Mouse (Mus musculus) gastrocnemius, adult 18-20 months (tissue): ENCODE results near the gene Ankra2. TPM values are rescaled to one million over a fixed set of nuclear protein-coding genes. Genes with fewer than 3 reads are reported as not detected.

Source experiments
- DNase-seq: peaks from one replicate; pipeline ENCODE4 v3.0.0; 2021; ENCODE audit warnings: low spot score
- long read RNA-seq, 2 experiments: library from polyadenylated mRNA; stranded (forward); transcript quantifications; one replicate each; pipeline ENCODE4 v2.0.0; 2021
- total RNA-seq, 2 experiments: library from RNA; stranded (reverse); gene quantifications; 2 replicates each; pipeline ENCODE4 v1.2.3; 2021

Gene Ankra2
- 10 to 100 TPM; 14.6 to 15.5 TPM for total RNA-seq
- long read RNA-seq, experiment 1, transcript Ankra2-201 (9 exons, 1,755 nt): major isoform, 18 of 32 reads
- long read RNA-seq, experiment 1, partial matches to known transcripts: 6 of 32 reads
- long read RNA-seq, experiment 1, other reads (novel, unspliced or antisense): 3 of 32 reads
- long read RNA-seq, experiment 2, transcript Ankra2-201 (9 exons, 1,755 nt): major isoform, 18 of 22 reads
- long read RNA-seq, experiment 2, partial matches to known transcripts: 3 of 22 reads
- long read RNA-seq, experiment 2, other reads (novel, unspliced or antisense): 0 of 22 reads

DNA sequence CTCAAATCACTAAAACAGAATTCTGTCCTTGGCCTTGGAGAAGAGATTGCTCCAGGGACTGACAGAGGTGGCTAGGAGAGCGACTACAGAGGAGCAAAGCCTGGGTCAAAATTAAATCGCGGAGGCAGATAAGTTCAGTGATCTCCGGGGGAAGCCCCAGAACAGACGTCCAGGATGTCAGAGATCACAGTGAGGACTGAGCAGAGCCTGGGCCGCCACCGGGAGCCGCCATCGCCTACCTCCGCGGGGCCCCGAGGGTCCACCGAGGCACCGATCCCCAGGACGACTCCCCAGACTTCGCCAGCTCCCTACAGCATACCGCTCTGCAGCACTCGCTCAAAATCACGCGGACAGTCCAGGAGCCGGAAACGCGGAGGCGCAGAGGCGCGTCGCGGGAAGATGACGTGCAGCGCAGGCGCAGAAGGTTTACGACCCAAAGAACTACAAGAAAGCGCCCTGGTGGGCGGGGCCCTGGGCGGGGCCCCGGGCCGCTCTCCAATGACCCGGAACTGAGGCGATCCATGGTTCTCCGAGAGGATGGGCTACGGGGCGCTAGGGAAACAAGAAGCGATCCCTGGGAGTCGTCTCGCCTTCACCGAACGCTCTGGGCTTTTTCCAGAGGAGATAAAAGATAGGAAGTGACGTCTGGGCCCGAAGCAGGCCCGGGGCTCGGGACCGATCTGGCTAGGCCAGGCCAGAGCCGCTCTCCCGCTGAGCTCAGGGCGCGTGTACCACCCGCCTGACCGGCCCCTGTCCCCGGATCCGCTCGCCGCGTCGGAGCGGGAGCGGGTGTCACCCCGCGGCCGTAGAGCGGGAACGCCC lies at the start of gene Ankra2, which contains the start of gene Utp15:
Gene Ankra2 (plus strand): TSS at position 439 of the 822 bp plus-strand sequence.
Gene Utp15 (minus strand): TSS at position 406 of the 822 bp plus-strand sequence.
- DNase-seq: peak; percentile 96

DNA sequence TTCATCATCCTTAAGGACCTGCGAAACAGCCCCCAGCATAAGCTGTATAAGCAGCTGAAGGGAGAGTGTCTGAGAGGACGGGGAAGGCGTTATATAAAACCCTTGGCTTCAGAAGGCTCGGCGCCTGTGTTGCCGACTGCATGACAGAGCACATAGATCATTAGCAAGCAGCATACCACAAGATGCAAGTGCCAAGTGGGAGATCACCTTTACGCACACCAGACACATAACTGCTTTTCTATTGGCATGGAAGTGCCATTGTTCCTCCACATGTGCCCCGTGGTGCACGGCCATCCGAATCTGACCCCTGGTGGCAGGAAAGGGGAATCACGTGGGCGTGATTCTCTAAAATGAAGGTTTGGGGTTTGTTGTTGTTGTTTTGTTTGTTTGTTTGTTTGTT lies 40.0 kb upstream of the Ankra2 start:
- DNase-seq: peak; percentile 24

DNA sequence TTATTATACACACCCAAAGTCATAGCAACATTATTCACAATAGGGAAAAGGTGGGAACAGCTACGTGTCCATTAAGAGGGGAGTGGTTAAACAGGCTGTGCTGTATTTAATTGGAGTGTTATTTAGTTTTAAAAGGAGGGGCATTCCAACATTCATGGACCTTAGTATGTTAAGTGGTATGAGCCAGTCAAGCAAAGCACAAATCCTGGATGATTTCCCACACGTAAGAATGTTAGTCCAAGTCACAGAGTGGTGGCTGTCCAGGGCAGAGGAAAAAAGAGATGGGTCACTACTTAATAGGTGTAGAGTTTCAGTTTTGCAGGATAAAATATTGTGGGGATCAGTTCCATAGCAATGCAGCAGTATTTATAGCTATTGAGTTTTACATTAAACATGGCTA lies 36.6 kb upstream of the Ankra2 start:
- DNase-seq: no peak

DNA sequence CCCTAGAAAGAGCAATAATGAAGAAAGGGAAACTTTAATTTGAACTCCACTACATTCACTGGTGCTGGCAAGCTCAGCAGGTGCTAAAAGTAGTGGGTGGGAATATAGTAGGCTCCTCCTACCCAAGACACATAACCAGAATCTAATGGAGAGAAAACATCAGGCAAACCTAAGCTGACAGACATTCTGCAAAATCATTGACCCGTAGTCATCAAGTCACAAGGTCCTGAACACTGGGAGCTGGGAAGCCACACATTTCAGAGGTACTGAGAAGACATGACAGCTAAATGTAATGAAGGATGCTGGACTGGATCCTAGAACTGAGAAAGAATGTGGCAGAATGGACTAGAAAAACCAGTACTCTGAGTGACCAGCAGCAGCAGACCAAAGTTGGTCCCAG lies 32.4 kb upstream of the Ankra2 start:
- no peak for DNase-seq

DNA sequence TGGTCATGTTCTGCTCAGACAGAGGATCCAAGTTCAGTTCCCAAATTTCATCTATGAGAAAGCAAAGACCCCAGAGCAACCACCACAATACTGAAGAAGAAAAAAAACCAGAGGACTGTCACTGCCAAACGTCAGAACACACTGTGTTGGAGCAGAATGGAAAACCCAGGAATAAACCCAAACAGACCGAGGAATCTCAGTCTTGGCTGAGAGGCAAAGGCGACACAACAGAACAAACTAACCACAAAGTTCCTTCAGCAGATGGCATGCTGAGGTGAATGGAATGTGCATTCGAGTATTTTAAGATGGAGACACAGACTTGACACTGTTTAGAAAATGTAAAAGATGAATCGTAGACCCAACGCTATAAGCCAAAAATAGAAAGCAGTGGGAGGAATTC lies 27.4 kb upstream of the Ankra2 start:
- DNase-seq: no peak

DNA sequence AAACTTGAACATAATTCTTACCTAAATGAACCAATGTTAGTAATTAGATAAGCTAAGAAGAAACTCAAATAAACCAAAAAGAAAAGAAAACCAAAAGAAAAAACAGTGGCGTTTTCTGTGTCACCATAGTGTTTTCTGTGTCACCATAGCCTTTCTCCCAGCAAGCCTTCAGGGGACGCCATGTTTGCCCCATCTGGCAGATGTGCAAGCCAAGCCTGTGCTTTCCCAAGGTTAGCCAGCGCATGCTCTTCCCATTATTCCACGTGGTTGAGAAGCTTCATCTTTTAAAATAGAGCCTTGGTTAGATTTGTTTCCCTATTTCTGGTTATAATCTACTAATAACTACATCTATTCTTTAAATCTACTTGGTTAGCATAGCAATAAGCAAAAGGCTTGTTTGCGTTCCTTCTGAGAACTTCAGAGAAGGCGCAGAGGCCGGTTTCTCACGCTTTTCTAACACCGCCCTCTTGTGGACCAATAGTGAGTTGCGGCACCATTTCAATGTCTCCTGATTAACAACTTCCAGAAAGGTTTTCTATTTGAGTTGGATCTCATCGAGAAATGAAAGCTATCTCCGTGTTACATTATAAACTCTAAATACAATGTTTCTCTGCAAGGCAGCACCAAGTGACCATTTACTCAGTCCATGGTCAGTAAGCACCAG lies 22.8 kb upstream of the Ankra2 start:
- DNase-seq: peak; percentile 69

DNA sequence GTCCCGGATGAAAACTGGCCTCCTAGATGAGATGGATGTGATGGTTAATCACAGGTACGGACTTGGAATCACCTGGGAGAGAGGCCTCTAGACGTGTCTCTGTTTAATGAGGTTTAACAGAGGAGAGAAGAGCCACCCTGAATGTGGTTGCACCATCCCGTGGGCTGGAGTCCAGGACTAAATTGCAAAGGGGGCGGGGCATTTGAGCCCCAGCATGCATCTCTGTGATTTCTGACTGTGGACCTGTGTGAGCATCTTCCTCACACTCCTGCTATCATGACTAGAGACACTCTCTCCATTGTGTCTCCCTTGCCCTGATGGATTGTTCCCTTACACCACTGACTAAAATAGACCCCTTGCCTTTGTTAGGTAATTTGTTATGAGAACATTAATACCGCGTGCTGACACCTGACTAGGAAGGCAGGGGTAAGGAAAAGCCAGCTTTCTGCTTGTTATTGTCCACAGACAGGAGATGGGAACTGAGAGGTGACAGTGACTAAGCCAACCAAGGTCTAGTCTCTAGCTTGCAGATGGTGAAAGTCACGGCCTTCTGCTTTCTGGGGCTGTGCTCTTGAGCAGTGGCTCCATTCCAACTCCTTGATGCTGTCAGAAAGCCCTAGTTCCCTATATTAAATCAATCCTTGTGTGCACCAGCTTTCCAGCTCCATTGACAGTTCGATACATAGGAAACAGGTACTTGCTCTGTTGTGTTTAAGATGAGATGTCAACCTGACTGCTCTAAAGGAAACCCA lies 21.2 kb upstream of the Ankra2 start:
- DNase-seq: no peak

DNA sequence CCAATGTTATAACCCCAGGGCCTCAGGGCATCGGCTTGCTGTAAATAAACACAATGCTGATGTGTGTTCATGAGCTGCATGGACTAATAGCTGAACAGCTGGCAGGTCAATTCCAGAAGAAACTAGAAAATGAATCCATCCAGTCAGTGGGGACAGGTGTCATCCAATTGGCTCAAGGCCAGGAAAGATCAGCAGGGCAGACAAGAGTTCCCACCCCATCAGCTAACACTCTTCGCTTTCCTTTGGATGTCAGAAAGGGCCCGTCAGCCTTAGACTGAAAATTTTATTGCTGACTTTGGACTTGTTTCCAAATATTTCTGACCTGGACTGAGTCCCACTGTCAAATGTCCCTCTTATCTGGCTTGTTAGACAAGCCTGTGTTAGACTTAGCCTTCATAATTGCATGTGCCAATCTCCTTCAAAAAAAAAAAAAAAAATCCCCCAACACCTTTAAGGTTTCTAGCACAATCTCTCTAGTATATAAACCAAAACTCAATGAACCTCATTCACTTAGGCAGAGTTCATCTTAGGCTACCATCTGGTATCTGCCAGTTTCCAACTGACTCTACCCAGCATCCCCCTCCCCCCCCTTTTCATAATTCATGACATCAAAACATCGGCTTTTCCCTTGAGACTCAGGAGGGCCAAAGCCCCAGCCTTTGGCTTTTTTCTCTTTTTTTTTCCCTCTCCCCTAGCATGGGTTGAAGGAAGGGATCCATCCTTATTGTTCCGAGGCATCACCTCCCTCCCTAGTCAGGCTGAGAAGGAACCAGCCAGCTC lies 18.1 kb upstream of the Ankra2 start:
- DNase-seq: no peak

DNA sequence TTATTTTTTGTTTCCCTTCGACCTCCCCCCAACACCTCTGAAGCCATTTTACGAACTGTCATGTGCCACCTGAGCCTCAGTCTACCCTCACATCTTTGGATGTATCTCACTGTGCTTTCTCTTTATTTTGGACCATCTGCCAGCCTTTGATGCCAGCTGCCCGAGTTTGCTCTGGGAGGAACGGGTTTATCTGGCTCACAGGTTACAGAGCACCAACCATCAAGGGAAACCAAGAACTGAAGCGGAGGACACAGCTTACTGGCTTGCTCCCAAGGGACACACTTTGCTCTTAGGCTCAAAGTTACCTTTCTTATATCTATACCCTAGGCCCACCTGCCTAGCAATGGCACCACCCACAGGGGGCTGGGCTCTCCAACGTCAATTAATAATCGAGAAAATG lies 17.5 kb upstream of the Ankra2 start:
- DNase-seq: no peak

DNA sequence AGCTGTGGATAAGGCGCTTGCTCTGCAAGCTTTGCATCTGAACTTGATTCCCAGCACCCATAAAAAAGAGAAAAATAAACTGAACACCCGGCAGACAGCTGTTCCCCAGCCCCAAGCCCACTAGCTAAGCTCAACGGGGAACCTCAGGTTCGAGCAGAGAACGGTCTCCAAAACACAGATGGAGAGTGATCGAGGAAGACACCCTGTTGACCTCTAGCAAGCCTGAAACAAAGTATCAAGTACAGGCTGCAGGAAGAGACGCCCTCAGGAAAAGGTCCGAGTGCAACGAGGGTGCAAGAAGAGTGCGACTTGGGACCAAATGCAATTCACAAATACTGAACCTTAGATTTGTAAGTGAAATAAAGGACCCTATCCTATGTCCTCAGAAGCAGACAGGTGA lies 13.3 kb upstream of the Ankra2 start:
- DNase-seq: no peak

DNA sequence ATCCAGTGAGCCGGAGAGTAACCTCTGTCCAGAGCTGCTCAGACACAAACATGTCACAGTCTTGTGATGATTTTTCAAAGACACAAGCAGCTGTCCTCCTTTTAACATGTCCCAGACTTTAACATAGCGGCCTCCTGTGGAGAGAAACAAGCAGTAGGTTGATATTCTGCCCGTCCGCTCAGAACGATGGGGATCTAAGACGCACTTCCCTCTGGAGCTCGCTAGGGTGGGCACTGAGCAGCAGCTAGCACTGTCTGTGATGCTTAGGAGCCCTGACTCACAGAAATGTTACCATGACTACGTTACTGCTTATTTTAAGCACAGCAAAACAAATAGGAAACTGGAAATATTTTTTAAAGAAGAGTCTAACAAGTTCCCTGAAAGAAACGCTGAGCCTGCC lies 8.0 kb upstream of the Ankra2 start:
- no peak for DNase-seq

DNA sequence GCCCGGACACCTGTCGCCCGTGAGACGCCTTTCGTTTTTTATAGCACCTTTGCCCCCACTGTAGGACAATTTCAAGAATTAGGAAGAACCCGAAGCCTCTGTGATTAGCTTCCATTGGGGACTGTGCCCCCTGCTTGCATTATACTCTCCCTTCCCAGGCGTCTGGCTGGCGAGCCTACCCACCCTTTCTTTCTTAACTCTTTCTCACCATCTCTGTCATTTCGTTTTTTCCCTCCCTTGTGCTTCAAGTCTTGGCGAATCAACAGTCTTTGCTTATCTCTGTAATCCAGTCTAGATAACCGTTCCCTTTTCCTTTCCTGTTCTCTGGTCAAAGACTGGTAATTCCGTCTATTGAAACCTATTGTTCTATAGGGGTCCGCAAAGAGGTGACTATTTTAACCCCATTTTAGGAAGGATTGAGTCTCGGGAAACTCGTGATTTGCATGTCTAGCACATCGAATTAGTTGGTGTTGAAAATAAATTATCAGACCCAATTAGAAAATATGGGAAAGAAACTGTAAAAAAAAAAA lies 649 bp downstream of the Ankra2 start:
- DNase-seq: no peak

DNA sequence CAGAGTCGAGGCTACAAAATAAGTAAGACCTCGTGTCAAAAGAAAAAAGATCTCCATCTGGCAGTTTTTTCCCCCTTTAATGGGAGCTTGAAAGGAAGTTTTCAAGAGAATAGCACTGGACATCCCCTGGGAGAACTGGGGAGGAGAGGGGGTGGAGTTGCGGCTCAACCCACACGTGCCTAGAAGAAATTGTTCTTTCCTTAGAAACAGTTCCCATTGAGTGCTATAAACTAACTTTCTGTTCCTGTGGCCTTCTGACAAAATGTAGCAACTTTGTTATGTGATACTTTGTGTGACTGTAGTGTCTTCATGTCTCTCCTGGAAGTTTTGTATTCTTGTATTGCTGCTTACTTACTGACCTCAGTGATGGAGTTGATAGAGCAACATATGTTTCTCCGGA lies 1.2 kb downstream of the Ankra2 start:
- no peak for DNase-seq

DNA sequence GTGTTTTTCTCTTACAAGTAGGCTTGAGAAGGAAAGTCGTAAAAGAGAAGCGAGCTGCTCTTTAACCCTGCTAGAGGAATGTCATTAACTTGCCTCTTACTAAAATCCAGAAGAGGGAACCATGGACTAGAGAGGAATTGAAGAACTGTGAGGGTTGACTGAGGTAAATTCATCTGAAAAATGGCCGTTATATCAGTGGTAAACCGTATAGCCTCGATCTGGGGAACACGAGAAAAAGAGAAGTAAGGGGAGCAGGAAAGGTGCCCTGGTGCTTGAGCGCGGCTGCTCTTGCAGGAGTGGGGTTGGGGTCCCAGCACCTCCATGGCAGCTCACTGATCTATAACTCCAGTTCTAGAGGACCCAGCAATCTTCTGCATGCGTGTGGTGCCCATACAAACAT lies 11.1 kb downstream of the Ankra2 start:
- DNase-seq: no peak

DNA sequence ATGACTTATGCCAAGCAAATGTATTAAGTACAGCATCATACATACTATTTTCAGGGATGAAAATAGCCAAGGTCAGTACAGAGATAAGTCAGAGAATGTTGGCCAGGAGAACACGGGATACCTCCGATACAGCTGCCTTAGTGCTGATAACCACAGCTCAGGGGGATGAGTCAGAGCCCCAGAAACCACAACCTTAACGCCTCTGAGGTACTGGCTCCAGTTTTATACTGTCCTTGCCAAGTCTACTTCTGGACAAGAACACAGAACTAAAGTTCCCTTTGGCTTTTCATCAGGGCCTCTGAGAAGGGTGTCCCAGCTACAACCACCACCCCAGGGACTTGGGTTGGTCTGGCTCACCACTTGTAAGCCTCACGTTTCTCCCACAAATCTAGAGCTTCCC lies 12.8 kb downstream of the Ankra2 start:
- DNase-seq: no peak

DNA sequence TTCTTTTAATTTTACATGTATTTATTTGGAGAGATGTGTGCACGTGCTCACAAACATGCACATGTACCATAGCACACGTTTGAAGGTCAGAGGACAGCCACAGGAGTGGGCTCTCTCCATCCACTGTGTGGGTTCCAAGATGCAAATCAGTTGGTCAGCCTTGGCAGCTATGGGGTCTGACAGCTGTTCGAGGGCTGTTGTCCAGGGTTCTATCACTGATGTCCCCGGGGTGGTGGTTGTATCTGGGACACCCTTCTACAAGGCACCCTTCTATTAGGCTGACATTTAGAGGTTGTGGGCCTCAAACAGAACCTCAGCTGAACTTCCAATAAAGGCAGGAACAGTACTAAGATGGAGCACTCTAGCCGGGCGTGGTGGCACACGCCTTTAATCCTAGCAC lies 13.4 kb downstream of the Ankra2 start:
- DNase-seq: no peak

DNA sequence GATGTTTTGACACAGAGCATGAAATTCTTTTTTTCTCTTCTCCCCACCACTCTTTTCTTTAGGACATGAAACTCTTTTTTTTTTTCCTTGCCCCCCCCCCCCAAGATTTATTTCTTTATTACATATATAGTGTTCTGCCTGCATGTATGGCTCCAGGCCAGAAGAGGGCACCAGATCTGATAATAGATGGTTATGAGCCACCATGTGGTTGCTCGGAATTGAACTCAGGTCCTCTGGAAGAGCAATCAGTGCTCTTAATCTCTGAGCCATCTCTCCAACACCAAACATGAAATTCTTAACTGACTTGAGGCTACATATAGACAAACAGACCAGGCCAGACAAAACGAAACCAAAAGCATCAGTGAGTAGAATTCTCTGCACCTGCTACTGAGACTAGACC lies 14.6 kb downstream of the Ankra2 start:
- no peak for DNase-seq

DNA sequence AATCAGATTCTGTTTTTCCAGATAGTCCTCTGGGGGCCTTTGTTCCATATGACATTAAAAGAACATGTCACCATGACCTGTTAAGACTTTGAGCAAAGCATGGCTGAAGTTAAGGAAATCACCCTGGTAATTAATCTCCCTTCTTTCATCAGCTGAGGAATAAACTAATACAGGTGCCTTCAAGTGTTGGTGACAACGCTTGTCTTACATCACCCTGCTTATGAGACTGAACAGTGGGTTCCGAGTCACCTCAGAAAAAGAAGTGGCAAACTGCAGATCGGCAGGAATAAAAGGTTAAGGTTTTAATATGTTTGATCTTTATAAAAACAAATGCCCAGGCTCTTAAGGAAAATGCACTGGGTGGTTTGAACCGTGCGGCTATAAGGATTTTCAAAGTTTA lies 16.8 kb downstream of the Ankra2 start, which contains the start of gene Gm21976:
Gene Gm21976 (plus strand): TSS at position 202 of the 400 bp plus-strand sequence.
- no peak for DNase-seq

DNA sequence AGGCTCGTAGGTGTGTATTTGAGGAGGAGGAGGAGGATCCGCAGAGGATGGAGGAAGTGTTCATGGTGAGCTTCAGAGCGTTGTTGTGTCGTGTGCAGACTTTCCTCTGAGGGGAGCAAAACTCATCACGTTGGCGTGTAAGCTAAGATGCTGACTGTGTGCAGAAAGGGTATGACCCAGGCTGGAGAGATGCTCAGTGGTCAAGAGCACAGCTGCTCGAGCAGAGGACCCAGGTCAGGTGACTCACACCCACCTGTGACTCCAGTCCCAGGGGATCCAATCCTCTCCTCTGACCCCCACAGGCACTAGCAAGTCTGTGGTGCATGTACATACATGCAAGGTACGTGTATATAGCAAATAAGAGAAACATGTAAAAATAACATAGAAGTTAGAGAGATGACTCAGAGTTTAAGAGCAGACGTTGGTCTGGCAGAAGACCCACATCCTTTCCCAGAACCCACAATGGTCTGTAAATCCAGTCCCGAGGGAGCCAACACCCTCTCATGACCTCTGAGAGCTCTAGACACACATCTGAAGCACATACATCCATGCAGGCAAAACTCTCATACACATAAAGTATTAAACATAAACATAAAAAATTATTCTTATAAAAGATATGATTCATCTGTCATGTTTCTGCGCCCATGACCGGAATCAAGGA lies 18.2 kb downstream of the Ankra2 start:
- DNase-seq: no peak

DNA sequence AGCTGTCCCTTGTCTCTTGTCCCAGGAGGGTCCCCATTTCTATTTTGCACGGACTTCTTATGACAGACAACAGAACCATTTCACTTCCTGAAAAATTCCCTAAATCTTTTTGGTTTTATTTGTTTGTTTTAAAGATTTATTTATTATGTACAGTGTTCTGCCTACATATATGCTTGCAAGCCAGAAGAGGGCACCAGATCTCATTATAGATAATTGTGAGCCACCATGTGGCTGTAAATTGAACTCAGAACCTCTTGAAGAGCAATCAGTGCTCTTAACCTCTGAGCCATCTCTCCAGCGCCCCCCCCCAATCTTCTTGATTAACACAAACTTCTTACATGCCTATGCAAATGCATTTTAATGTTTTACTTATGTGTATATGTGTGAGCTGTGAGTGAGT lies 27.8 kb downstream of the Ankra2 start:
- no peak for DNase-seq
